Mouse (Mus musculus): Measurements from ENCODE around the gene 2210016F16Rik. TPM values are rescaled to one million over a fixed set of nuclear protein-coding genes. Genes with fewer than 3 reads are reported as not detected.

The 2210016F16Rik gene
- 14.6 and 16.6 TPM in 2 replicates for polyA plus RNA-seq (2021; fragmentation: Nextera tagmentation)
- long read RNA-seq, experiment 1, transcript 2210016F16Rik-201 (4 exons, 3,051 nt), result major isoform, 61 of 65 reads
- long read RNA-seq, experiment 1, partial matches to known transcripts, result 1 of 65 reads
- long read RNA-seq, experiment 1, other reads (novel, unspliced or antisense), result 3 of 65 reads
- long read RNA-seq, experiment 2, transcript 2210016F16Rik-201 (4 exons, 3,051 nt), result major isoform, 53 of 56 reads
- long read RNA-seq, experiment 2, partial matches to known transcripts, result 3 of 56 reads
- long read RNA-seq, experiment 2, other reads (novel, unspliced or antisense), result 0 of 56 reads

DNA sequence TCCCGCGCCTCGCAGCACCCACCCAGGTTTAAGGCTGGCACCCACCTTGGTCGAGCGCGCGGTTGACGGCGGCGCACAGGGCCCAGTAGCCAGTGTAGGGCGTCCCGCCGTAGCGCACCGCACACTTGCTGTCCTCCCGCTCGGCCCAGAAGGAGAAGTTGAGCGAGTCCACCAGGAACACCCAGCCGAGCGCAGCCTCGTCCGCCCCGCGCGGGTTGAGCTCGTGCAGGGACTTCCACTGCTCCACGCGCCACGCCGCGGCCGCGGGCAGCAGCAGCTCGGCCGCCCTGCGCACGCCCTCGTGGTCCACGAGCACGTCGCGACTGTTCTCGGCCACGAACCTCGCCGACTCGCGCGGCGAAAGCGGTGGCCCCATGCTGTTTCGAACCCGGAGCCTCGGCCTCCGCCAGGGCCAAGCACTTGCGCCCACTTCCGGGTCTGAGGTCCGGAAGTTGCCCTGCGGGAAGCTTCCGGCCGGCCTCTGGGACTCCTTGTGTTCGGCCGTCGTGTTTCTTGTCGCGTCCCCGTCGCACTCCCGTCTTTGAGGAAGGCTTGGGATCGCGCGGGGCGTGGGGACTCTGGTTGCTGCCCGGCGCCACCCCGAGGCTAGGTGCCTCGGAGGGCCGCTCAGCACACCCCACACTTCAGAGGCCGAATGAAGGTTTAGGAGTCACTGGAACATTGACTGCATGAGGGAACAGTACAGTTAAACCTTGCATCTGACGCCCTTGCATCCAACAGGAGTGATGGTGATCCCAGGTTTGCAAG is at the start of gene 2210016F16Rik:
TSS of gene 2210016F16Rik (minus strand) at position 447 of the 768 bp plus-strand sequence.

DNA sequence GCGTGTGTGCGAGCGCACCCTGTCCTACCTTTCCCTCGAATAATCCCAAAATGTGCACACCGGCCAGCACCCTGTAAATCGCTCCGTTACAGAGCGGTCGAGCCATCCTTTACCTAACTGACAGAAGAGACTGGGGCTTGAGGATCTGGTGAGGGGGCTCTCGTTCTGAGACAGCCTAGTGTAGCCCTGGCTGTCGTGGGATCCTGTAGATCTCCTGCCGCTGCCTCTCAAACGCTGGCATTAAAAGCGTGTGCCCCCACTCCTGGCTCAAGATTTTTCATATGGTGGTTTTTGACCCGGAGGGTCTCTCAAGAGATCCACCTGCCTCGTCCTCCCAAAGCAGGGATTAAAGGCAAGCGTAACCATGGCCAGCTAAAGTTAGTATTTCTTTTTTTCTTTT is 18.2 kb upstream of the 2210016F16Rik start, which contains the start of gene Hnrnpk:
TSS of gene Hnrnpk (minus strand) at position 101 of the 400 bp plus-strand sequence.

DNA sequence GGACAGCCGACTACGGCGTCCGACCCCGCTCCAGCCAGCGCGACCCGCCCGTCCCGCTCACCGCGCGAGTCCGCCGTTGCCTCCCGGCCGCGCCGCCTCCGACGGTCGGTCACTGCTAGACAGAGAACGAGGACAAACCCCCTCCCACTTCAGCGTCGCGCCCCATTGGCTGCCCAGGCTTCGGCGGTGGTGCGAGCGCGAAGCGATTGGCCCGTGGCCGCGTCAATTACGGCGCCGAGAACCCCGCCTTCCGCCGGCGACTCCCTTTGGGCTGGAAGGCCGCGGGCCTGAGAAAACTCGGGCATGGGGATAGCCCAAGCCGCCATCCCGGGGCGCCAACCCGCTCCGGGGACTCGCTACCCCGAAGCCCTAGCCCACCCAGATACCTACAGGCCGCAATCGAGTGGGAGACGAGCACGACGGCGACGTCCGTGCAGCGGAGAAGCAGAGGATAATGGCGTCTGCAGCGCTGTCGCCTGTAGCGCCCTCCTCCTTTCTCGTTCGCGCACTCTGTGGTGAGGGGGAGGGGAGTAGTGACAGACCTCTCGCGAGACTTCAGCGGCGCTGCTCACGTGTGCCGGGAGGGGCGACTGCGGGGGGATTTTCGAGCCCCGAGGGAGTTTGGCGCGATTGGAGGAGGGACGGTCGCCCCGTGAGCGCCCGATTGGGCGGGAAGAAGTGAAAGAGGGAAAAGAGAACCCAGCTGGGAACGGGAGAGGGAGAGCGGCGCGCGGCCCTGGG is 17.1 kb upstream of the 2210016F16Rik start, which contains the start of gene Rmi1:
TSS of gene Rmi1 (plus strand) at position 246 of the 741 bp plus-strand sequence.

DNA sequence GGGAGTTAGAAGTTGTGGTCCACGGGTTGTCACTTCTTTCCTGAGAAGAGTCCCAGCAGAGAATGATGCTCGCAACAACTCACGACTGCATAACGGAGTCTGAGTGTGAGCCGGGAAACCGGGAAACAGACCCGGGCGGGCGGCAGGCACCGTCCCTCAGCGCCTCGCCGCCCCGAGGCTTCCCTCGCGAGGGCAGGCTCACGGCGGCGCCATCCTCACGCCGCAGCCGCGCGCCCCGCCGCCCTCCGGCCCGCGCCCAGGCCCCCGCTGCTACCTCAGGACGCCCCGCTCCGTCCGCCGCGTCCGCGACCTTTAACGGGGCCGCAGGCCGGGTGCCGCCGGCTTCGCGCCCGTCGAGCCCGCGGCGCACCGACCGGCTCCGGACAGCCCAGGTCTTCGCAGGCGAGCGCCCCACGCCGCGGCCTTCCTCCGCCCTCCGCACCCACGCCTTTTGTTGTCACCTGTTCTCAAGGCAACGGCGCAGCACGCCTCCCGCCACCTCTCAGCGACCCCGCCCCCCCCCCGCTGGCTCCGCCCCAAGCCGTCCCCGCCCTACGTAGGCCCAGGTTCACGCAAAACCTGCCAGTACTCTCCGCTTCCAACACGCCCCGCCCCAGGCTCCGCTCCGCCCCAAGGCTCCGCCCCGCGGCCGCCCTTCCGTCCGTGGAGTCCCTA is 26.3 kb downstream of the 2210016F16Rik start, which contains the start of gene Kif27:
TSS of gene Kif27 (minus strand) at position 494 of the 675 bp plus-strand sequence.

Other genes with a start within 250 kb of the 2210016F16Rik start
- gene Idnk, start 227.6 kb downstream of the 2210016F16Rik start, polyA plus RNA-seq (2021; fragmentation: Nextera tagmentation), result 59.9 and 67.7 TPM in 2 replicates
- 28.6 and 92.8 TPM in 2 replicates for gene Ubqln1, start 169.6 kb downstream of the 2210016F16Rik start, polyA plus RNA-seq (2021; fragmentation: Nextera tagmentation)
- gene Gkap1, start 109.5 kb downstream of the 2210016F16Rik start, polyA plus RNA-seq (2021; fragmentation: Nextera tagmentation), result 7.5 and 9.8 TPM in 2 replicates
- 0.26 and 0.47 TPM in 2 replicates for gene Kif27, start 26.1 kb downstream of the 2210016F16Rik start, polyA plus RNA-seq (2021; fragmentation: Nextera tagmentation)
- gene Rmi1, start 17.0 kb upstream of the 2210016F16Rik start, polyA plus RNA-seq (2021; fragmentation: Nextera tagmentation), result 9.0 and 9.4 TPM in 2 replicates
- gene Hnrnpk, start 18.1 kb upstream of the 2210016F16Rik start, polyA plus RNA-seq (2021; fragmentation: Nextera tagmentation), result 312 and 388 TPM in 2 replicates
- gene Slc28a3, start 225.7 kb upstream of the 2210016F16Rik start, polyA plus RNA-seq (2021; fragmentation: Nextera tagmentation), result not detected in 2 replicates

Data from left cerebral cortex, adult 6 months (tissue).